Mouse (Mus musculus): ENCODE measurements around the gene St3gal6. TPM values are rescaled to one million over a fixed set of nuclear protein-coding genes. Genes with fewer than 3 reads are reported as not detected.
A peak's percentile ranks its signal among the peaks of the same experiment; 100 is the strongest.

The St3gal6 gene
- polyA plus RNA-seq, 1 experiment: 23.9 TPM

GRCm38 (mm10) chr16:58444735-58445134 lies 79.3 kb downstream of the St3gal6 start:
- no peak for TF ChIP-seq POLR2A (IDR thresholded peaks at IDR 0.05; ENCODE audit: borderline replicate concordance, insufficient read depth, low read length)
- TF ChIP-seq CTCF (IDR thresholded peaks at IDR 0.05; ENCODE audit: borderline replicate concordance, insufficient read depth, low read depth, low read length): peak; percentile 24; the same call in 1 of the 2 replicates
- H3K4me3 ChIP-seq (replicated peaks; ENCODE audit: insufficient read depth, low read depth, low read length): no peak overlapping the region
- H3K27me3 ChIP-seq (ENCODE audit: control insufficient read depth, insufficient read depth, low read length): no peaks in the 10 kb centered on the region
- no peak overlapping the region for H3K27ac ChIP-seq (ENCODE audit: insufficient read depth, low read length)
- no peak for DNase-seq
- WGBS: 68% methylated on average over 6 of the region's 6 CpGs
- H3K4me1 ChIP-seq (ENCODE audit: control insufficient read depth, insufficient read depth, low read length): no peaks in the 10 kb centered on the region

- no peak overlapping the region for H3K27ac ChIP-seq (ENCODE audit: insufficient read depth, low read length)
- no peak overlapping the region for H3K4me3 ChIP-seq (replicated peaks; ENCODE audit: insufficient read depth, low read depth, low read length)
- TF ChIP-seq CTCF (IDR thresholded peaks at IDR 0.05; ENCODE audit: borderline replicate concordance, insufficient read depth, low read depth, low read length) (no peak), POLR2A (IDR thresholded peaks at IDR 0.05; ENCODE audit: borderline replicate concordance, insufficient read depth, low read length) (no peak)
- WGBS: 100% methylated on average over 1 of the region's 1 CpGs
- no peaks in the 10 kb centered on the region for H3K4me1 ChIP-seq (ENCODE audit: control insufficient read depth, insufficient read depth, low read length)
- no peak for DNase-seq
- no peaks in the 10 kb centered on the region for H3K27me3 ChIP-seq (ENCODE audit: control insufficient read depth, insufficient read depth, low read length)
These were observed 91.7 kb downstream of the St3gal6 start for GRCm38 (mm10) chr16:58432384-58432783.

GRCm38 (mm10) chr16:58430246-58430645 lies 93.8 kb downstream of the St3gal6 start:
- H3K4me3 ChIP-seq (replicated peaks; ENCODE audit: insufficient read depth, low read depth, low read length): no peak overlapping the region
- H3K27ac ChIP-seq (ENCODE audit: insufficient read depth, low read length): no peak overlapping the region
- DNase-seq: no peak
- H3K4me1 ChIP-seq (ENCODE audit: control insufficient read depth, insufficient read depth, low read length): no peaks in the 10 kb centered on the region
- no peaks in the 10 kb centered on the region for H3K27me3 ChIP-seq (ENCODE audit: control insufficient read depth, insufficient read depth, low read length)
- 57% methylated on average over 7 of the region's 7 CpGs for WGBS
- TF ChIP-seq CTCF (IDR thresholded peaks at IDR 0.05; ENCODE audit: borderline replicate concordance, insufficient read depth, low read depth, low read length): no peak
- TF ChIP-seq POLR2A (IDR thresholded peaks at IDR 0.05; ENCODE audit: borderline replicate concordance, insufficient read depth, low read length): no peak

- Histone ChIP-seq H3K27ac (ENCODE audit: insufficient read depth, low read length) (no peak overlapping the region), H3K4me3 (replicated peaks; ENCODE audit: insufficient read depth, low read depth, low read length) (no peak overlapping the region), H3K4me1 (ENCODE audit: control insufficient read depth, insufficient read depth, low read length) (no peaks in the 10 kb centered on the region), H3K27me3 (ENCODE audit: control insufficient read depth, insufficient read depth, low read length) (no peaks in the 10 kb centered on the region)
- no peak for DNase-seq
- 40% methylated on average over 11 of the region's 11 CpGs for WGBS
- no peak for TF ChIP-seq POLR2A (IDR thresholded peaks at IDR 0.05; ENCODE audit: borderline replicate concordance, insufficient read depth, low read length)
These were observed 102.2 kb downstream of the St3gal6 start for GRCm38 (mm10) chr16:58421696-58422354.

Other genes with a start within 250 kb of the St3gal6 start
- gene Dcbld2, start 115.8 kb downstream of the St3gal6 start, polyA plus RNA-seq (2012; rRNA removed): 17.0 and 17.1 TPM in 2 replicates
- gene Gm813, start 92.7 kb upstream of the St3gal6 start, polyA plus RNA-seq (2012; rRNA removed): not detected in 2 replicates
- not detected in 2 replicates for gene E330017A01Rik, start 114.5 kb upstream of the St3gal6 start, polyA plus RNA-seq (2012; rRNA removed)
- gene Cpox, start 146.0 kb upstream of the St3gal6 start, polyA plus RNA-seq (2012; rRNA removed): 40.9 and 44.4 TPM in 2 replicates
- gene Gpr15, start 194.8 kb upstream of the St3gal6 start, polyA plus RNA-seq (2012; rRNA removed): 0.06 TPM in 1 of 2 replicates, not detected in the other
- 134 and 137 TPM in 2 replicates for gene Cldnd1, start 203.7 kb upstream of the St3gal6 start, polyA plus RNA-seq (2012; rRNA removed)
- gene Olfr172, start 238.9 kb upstream of the St3gal6 start, polyA plus RNA-seq (2012; rRNA removed): not detected in 2 replicates

Data from cerebellum, adult 2 months (tissue).